Mouse (Mus musculus) neutrophil, adult 65 days (primary cell): ENCODE data around the gene Krt80. TPM values are rescaled to one million over a fixed set of nuclear protein-coding genes. Genes with fewer than 3 reads are reported as not detected.

Experiments used
- total RNA-seq: library from RNA; stranded (reverse); gene quantifications from 2 replicates; pipeline ENCODE4 v1.2.4, GENCODE M21; 2023

Krt80 gene
- 15.2 and 20.7 TPM in 2 replicates for total RNA-seq

DNA sequence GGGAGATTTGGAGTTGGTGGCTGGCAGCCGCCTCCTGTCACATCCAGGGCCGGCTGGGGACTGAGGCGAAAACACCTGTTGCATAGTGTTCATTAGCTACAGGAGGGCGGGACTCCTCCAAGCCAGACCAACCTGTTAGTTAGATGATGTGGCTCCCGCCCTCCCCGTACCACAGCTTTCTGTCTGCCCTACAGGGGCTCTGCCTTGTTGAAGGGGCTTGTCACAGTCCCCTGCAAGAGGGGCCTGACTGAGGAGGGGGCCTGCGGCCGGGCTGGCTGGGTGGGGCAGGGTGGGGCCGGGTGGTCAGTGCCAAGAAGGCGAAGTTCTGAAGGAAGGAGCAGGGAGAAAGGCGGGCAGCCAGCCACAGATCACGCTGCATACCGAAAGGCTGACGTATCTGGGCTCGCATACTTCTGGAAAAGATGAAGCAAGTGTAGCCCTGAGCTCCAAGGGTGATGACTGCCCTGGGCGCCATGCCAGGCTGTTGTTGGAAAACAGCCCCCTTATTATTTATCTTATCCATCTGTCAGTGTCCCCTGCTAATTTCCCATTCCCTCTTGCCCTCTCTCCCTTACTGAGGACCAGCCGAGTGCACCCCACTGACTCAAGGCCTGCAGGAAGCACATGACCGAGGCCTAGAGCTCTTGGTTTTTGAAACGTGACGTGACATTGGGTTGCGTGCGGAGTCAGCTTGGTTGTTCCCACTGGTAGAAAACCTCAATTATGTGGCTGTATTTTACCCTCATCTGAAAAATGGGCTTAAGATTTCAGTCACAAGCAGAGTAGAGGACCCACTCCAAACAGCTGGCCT is at the start of gene Krt80:
Gene Krt80, minus strand, starts transcription at position 62 of the 811 bp plus-strand sequence.

DNA sequence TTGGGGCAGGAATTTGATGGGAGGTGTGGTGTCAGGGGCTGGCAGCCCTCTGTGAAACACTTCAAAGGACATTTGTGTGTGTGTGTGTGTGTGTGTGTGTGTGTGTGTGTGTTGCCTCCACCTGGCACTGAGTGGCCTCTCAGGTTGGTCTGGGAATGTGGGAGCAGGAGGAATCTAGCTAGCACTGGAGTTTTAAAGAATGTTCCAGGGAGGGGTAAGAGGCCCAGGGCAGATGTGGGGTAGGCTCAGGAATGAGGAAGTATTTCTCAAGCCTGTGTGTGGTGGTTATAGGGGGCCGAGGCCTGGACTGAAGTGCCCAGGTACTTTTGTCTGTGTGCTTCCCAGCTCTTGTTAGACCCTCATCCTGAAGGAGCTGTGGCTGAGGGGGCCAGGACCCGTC is 40.8 kb upstream of the Krt80 start, which contains the start of gene Krt7:
Gene Krt7, plus strand, starts transcription at position 269 of the 400 bp plus-strand sequence.

Other genes starting within 250 kb of the Krt80 start
- gene Acvrl1, start 241.6 kb downstream of the Krt80 start, total RNA-seq: 46.4 and 64.4 TPM in 2 replicates
- gene Acvr1b, start 196.1 kb downstream of the Krt80 start, total RNA-seq: 13.1 and 15.8 TPM in 2 replicates
- 1.8 and 2.8 TPM in 2 replicates for gene Grasp, start 146.0 kb downstream of the Krt80 start, total RNA-seq
- gene Nr4a1, start 115.9 kb downstream of the Krt80 start, total RNA-seq: 116 and 153 TPM in 2 replicates
- 43.1 and 56.8 TPM in 2 replicates for gene Atg101, start 85.9 kb downstream of the Krt80 start, total RNA-seq
- gene 6030408B16Rik, start 77.0 kb downstream of the Krt80 start, total RNA-seq: 0.34 and 0.44 TPM in 2 replicates
- 2.2 and 3.4 TPM in 2 replicates for gene Krt7, start 40.9 kb upstream of the Krt80 start, total RNA-seq
- gene Krt87, start 68.6 kb upstream of the Krt80 start, total RNA-seq: not detected in 2 replicates
- gene Krt88, start 77.6 kb upstream of the Krt80 start, total RNA-seq: not detected in 2 replicates
- gene Krt81, start 93.6 kb upstream of the Krt80 start, total RNA-seq: 1.4 and 2.3 TPM in 2 replicates
- gene Krt86, start 103.3 kb upstream of the Krt80 start, total RNA-seq: 5.2 and 6.9 TPM in 2 replicates
- gene Krt83, start 121.3 kb upstream of the Krt80 start, total RNA-seq: 23.8 and 25.8 TPM in 2 replicates
- gene Gm49425, start 147.1 kb upstream of the Krt80 start, total RNA-seq: not detected in 2 replicates
- gene Krt84, start 162.7 kb upstream of the Krt80 start, total RNA-seq: not detected in 2 replicates
- 0.28 TPM in 1 of 2 replicates, not detected in the other for gene Krt82, start 180.5 kb upstream of the Krt80 start, total RNA-seq
- 0.25 and 0.28 TPM in 2 replicates for gene Krt90, start 192.8 kb upstream of the Krt80 start, total RNA-seq
- gene Krt75, start 203.7 kb upstream of the Krt80 start, total RNA-seq: 0.98 and 1.1 TPM in 2 replicates